Mouse (Mus musculus): ENCODE data around the gene Gm17660. TPM values are rescaled to one million over a fixed set of nuclear protein-coding genes. Genes with fewer than 3 reads are reported as not detected.

Gene Gm17660
- polyA plus RNA-seq, 1 experiment from 2014 or later, result not detected

DNA sequence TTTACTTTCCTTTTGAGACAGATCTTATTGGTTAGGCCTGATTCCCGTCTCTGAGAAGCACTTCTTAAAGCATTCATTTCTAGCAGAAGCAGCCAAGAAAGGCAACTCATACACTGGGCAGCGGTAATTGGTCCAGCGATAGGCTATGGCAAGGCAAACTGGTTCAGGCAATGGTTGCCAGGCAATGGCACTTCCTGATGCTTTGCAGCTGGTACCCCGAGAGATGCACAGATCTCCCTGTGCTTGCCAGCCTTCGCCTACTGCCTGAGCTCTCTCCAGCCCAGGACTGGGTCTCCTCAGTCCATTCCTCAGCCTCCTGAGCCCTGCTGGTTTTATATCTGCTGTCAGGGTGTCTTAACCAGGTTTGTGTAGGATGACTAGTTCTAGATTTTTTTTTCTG lies 17.0 kb downstream of the Gm17660 start:
- Histone ChIP-seq H3K27me3 (ENCODE audit: control insufficient read depth, insufficient read depth, low read length) (no peaks in the 10 kb centered on the region), H3K9ac (ENCODE audit: low read length) (no peak overlapping the region), H3K9me3 (ENCODE audit: control insufficient read depth, low read length) (no peaks in the 10 kb centered on the region), H3K4me1 (ENCODE audit: control insufficient read depth in 2 of 2, insufficient read depth in 2 of 2, low read length in 2 of 2) (no peaks in the 10 kb centered on the region), H3K36me3 (ENCODE audit: control insufficient read depth, insufficient read depth, low read length) (peaks cover 79% of the 10 kb centered on the region), H3K4me3 (ENCODE audit: control insufficient read depth in 1 of 2, insufficient read depth in 1 of 2, low read depth in 1 of 2, low read length in 2 of 2) (no peak overlapping the region), H3K27ac (replicated peaks in 1 of 2; ENCODE audit: control insufficient read depth in 1 of 2, insufficient read depth in 1 of 2, low read depth in 2 of 2, low read length in 2 of 2) (no peak overlapping the region), H3K4me2 (ENCODE audit: low read length) (no peak overlapping the region)
- 94% methylated on average over 5 of the region's 5 CpGs for WGBS
- ATAC-seq (ENCODE audit: insufficient number of reproducible peaks, insufficient read depth, low FRiP score, low read depth), result no peak

DNA sequence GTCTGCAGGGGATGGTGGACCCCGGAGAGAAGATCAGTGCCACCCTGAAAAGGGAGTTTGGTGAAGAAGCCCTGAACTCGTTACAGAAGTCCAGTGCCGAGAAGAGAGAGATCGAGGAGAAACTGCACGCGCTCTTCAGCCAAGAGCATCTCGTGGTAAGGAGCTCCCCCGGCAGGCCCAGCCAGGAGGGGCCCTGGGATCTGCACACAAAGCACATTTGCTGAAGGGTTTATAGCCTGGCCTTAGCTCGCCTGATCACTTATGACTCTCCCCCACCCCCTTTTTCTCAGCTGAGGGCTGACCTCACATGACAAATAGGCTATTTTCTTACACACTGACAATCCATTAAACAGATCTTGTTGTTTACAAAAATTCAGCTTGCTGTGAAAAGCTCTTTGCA lies 17.8 kb downstream of the Gm17660 start:
- WGBS, result 83% methylated on average over 9 of the region's 9 CpGs
- H3K36me3 ChIP-seq (ENCODE audit: control insufficient read depth, insufficient read depth, low read length), result peaks cover 80% of the 10 kb centered on the region

DNA sequence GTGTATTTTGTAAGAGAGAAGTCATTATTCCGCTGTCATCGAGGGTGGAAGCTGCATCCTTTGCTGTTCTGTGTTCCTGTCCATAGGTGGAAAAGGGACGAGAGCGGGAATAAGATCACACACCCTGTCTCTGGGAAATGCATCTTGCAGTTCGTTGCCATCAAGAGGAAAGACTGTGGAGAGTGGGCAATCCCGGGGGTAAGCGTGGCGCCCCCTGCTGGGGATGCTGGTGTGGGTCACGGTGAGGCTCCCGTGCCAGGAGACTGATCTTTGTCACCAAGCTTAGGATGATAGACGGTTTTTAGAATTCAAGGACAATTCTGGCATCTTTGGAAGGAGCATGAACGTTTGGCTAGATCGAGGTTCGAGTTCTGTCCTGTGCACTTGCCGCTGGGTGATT lies 19.4 kb downstream of the Gm17660 start:
- Histone ChIP-seq H3K36me3 (ENCODE audit: control insufficient read depth, insufficient read depth, low read length) (peaks cover 76% of the 10 kb centered on the region), H3K27me3 (ENCODE audit: control insufficient read depth, insufficient read depth, low read length) (no peaks in the 10 kb centered on the region)
- no peak for ATAC-seq (ENCODE audit: insufficient number of reproducible peaks, insufficient read depth, low FRiP score, low read depth)

More for the DNA sequence above, 17.8 kb downstream of the Gm17660 start:
- no peak overlapping the region for H3K9ac ChIP-seq (ENCODE audit: low read length)
- no peak overlapping the region for H3K4me2 ChIP-seq (ENCODE audit: low read length)
- H3K27me3 ChIP-seq (ENCODE audit: control insufficient read depth, insufficient read depth, low read length), result no peaks in the 10 kb centered on the region
- no peak overlapping the region for H3K4me3 ChIP-seq (ENCODE audit: control insufficient read depth in 1 of 2, insufficient read depth in 1 of 2, low read depth in 1 of 2, low read length in 2 of 2)
- no peaks in the 10 kb centered on the region for H3K4me1 ChIP-seq (ENCODE audit: control insufficient read depth in 2 of 2, insufficient read depth in 2 of 2, low read length in 2 of 2)
- no peaks in the 10 kb centered on the region for H3K9me3 ChIP-seq (ENCODE audit: control insufficient read depth, low read length)
- H3K27ac ChIP-seq (replicated peaks in 1 of 2; ENCODE audit: control insufficient read depth in 1 of 2, insufficient read depth in 1 of 2, low read depth in 2 of 2, low read length in 2 of 2), result no peak overlapping the region
- no peak for ATAC-seq (ENCODE audit: insufficient number of reproducible peaks, insufficient read depth, low FRiP score, low read depth)

DNA sequence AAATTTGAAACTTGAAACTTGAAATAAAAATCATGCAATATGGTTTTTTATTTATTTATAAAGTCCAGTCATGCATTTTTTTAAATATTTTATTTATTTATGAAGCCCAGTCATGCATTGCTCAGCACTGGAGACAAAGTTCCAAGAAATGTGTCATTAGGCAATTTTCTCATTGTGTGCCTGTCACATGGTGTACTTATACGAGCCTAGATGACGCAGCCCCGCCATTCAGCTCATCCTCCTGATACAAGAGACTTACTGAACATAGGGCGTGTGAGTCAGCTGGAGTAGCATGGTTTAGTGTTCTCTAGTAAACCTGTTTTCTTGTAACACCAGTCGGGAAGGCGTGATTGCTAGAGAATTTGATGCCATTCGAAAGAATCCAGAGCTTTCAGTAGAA lies 21.1 kb downstream of the Gm17660 start:
- Histone ChIP-seq H3K36me3 (ENCODE audit: control insufficient read depth, insufficient read depth, low read length) (peaks cover 76% of the 10 kb centered on the region), H3K9me3 (ENCODE audit: control insufficient read depth, low read length) (no peaks in the 10 kb centered on the region), H3K27ac (replicated peaks in 1 of 2; ENCODE audit: control insufficient read depth in 1 of 2, insufficient read depth in 1 of 2, low read depth in 2 of 2, low read length in 2 of 2) (no peak overlapping the region), H3K27me3 (ENCODE audit: control insufficient read depth, insufficient read depth, low read length) (no peaks in the 10 kb centered on the region), H3K4me2 (ENCODE audit: low read length) (no peak overlapping the region), H3K4me1 (ENCODE audit: control insufficient read depth in 2 of 2, insufficient read depth in 2 of 2, low read length in 2 of 2) (no peaks in the 10 kb centered on the region), H3K4me3 (ENCODE audit: control insufficient read depth in 1 of 2, insufficient read depth in 1 of 2, low read depth in 1 of 2, low read length in 2 of 2) (no peak overlapping the region), H3K9ac (ENCODE audit: low read length) (no peak overlapping the region)
- WGBS, result 92% methylated on average over 7 of the region's 7 CpGs
- no peak for ATAC-seq (ENCODE audit: insufficient number of reproducible peaks, insufficient read depth, low FRiP score, low read depth)

More for the DNA sequence above, 19.4 kb downstream of the Gm17660 start:
- Histone ChIP-seq H3K4me3 (ENCODE audit: control insufficient read depth in 1 of 2, insufficient read depth in 1 of 2, low read depth in 1 of 2, low read length in 2 of 2) (no peak overlapping the region), H3K27ac (replicated peaks in 1 of 2; ENCODE audit: control insufficient read depth in 1 of 2, insufficient read depth in 1 of 2, low read depth in 2 of 2, low read length in 2 of 2) (no peak overlapping the region), H3K9ac (ENCODE audit: low read length) (no peak overlapping the region), H3K4me2 (ENCODE audit: low read length) (no peak overlapping the region), H3K4me1 (ENCODE audit: control insufficient read depth in 2 of 2, insufficient read depth in 2 of 2, low read length in 2 of 2) (no peaks in the 10 kb centered on the region), H3K9me3 (ENCODE audit: control insufficient read depth, low read length) (no peaks in the 10 kb centered on the region)
- 64% methylated on average over 15 of the region's 15 CpGs for WGBS

DNA sequence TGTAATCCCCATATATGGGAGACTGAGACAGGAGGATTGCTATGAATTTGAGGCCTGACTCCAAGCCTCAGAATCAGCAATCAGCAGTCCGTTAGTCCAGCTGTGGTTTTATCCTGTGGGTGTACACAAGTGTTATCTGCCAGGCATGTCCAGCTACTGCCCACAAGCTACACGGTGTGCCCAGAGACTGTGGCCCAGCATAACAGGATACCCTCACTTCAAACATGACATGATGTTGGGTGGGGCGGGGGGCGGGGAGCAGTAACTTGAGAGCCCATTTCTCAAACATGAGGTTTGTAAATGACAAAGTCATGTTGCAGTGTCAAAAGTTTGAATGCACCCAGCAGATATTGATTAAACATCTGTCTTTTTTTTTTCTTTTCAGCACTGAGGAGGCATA lies 21.6 kb downstream of the Gm17660 start:
- Histone ChIP-seq H3K36me3 (ENCODE audit: control insufficient read depth, insufficient read depth, low read length) (peaks cover 76% of the 10 kb centered on the region), H3K9me3 (ENCODE audit: control insufficient read depth, low read length) (no peaks in the 10 kb centered on the region), H3K4me1 (ENCODE audit: control insufficient read depth in 2 of 2, insufficient read depth in 2 of 2, low read length in 2 of 2) (no peaks in the 10 kb centered on the region), H3K9ac (ENCODE audit: low read length) (no peak overlapping the region), H3K27me3 (ENCODE audit: control insufficient read depth, insufficient read depth, low read length) (no peaks in the 10 kb centered on the region), H3K4me2 (ENCODE audit: low read length) (no peak overlapping the region), H3K4me3 (ENCODE audit: control insufficient read depth in 1 of 2, insufficient read depth in 1 of 2, low read depth in 1 of 2, low read length in 2 of 2) (no peak overlapping the region), H3K27ac (replicated peaks in 1 of 2; ENCODE audit: control insufficient read depth in 1 of 2, insufficient read depth in 1 of 2, low read depth in 2 of 2, low read length in 2 of 2) (no peak overlapping the region)
- no peak for ATAC-seq (ENCODE audit: insufficient number of reproducible peaks, insufficient read depth, low FRiP score, low read depth)
- 88% methylated on average over 4 of the region's 4 CpGs for WGBS

DNA sequence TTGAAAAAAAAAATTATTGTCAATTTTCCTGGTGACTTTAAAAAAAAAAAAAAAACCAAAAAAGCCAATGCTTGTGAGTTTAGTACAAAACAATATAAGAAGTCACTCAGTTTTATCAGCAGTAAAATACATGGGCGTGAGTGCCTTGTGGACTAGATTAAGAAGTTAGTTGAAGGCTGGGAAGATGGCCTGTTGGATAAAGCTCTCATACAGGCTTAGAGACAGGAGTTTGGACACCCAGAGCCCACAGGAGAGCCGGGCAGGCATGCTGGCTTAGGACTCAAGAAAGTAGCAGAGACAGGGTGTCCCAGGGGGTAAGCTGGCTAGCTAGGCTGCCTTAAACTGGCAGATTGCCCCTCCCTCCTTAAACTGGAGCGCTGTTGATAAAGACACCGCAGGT lies 22.5 kb downstream of the Gm17660 start:
- WGBS, result 88% methylated on average over 4 of the region's 4 CpGs
- no peak overlapping the region for H3K9ac ChIP-seq (ENCODE audit: low read length)
- peaks cover 72% of the 10 kb centered on the region for H3K36me3 ChIP-seq (ENCODE audit: control insufficient read depth, insufficient read depth, low read length)
- no peak overlapping the region for H3K4me2 ChIP-seq (ENCODE audit: low read length)
- ATAC-seq (ENCODE audit: insufficient number of reproducible peaks, insufficient read depth, low FRiP score, low read depth), result no peak
- H3K27ac ChIP-seq (replicated peaks in 1 of 2; ENCODE audit: control insufficient read depth in 1 of 2, insufficient read depth in 1 of 2, low read depth in 2 of 2, low read length in 2 of 2), result no peak overlapping the region
- H3K4me3 ChIP-seq (ENCODE audit: control insufficient read depth in 1 of 2, insufficient read depth in 1 of 2, low read depth in 1 of 2, low read length in 2 of 2), result no peak overlapping the region
- H3K9me3 ChIP-seq (ENCODE audit: control insufficient read depth, low read length), result no peaks in the 10 kb centered on the region
- H3K27me3 ChIP-seq (ENCODE audit: control insufficient read depth, insufficient read depth, low read length), result no peaks in the 10 kb centered on the region
- no peaks in the 10 kb centered on the region for H3K4me1 ChIP-seq (ENCODE audit: control insufficient read depth in 2 of 2, insufficient read depth in 2 of 2, low read length in 2 of 2)

DNA sequence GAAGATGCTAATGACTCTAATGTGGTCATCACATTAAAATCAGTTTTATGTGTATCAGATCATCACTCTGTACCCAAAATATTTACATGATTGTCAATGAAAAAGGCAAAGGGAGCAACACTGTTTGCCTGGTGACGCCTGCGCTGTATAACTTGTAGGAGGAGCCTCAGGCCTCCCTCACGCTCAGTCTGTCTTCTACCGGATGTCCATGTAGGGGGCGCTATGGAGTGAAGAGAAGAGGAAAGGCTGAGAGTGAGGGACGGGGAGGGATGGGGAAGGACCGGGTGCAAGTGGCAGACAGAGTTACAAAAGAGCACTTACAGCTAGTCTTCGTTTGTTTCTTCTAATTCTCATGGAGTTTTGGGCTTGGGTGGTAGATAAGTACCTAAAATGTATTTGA lies 24.5 kb downstream of the Gm17660 start:
- Histone ChIP-seq H3K27me3 (ENCODE audit: control insufficient read depth, insufficient read depth, low read length) (no peaks in the 10 kb centered on the region), H3K4me1 (ENCODE audit: control insufficient read depth in 2 of 2, insufficient read depth in 2 of 2, low read length in 2 of 2) (peaks cover 0 to 4% of the 10 kb centered on the region in 2 experiments; a peak in 3 of 4 replicates), H3K36me3 (ENCODE audit: control insufficient read depth, insufficient read depth, low read length) (peaks cover 53% of the 10 kb centered on the region), H3K27ac (replicated peaks in 1 of 2; ENCODE audit: control insufficient read depth in 1 of 2, insufficient read depth in 1 of 2, low read depth in 2 of 2, low read length in 2 of 2) (no peak overlapping the region), H3K9ac (ENCODE audit: low read length) (no peak overlapping the region), H3K9me3 (ENCODE audit: control insufficient read depth, low read length) (no peaks in the 10 kb centered on the region), H3K4me3 (ENCODE audit: control insufficient read depth in 1 of 2, insufficient read depth in 1 of 2, low read depth in 1 of 2, low read length in 2 of 2) (no peak overlapping the region), H3K4me2 (ENCODE audit: low read length) (no peak overlapping the region)
- WGBS, result 61% methylated on average over 8 of the region's 8 CpGs
- ATAC-seq (ENCODE audit: insufficient number of reproducible peaks, insufficient read depth, low FRiP score, low read depth), result no peak

DNA sequence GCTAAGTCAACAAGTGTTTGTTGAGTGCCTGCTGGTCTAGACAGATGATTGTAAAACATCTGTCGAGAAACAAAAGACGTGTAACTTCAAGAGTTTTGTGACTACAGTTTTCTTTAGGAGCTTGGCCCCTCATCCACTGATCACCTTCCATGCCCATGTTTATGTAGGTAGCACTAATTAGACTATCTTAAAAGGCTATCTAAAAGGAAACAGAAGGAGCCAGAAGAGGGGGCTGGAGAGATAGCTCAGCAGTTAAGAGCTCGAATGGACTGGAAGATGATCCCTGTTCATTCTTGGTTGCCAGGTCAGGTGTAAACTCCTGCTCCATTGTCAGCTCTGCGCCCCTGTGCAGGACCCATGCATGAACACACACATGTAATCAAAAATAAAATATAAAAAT lies 29.3 kb downstream of the Gm17660 start:
- no peak for ATAC-seq (ENCODE audit: insufficient number of reproducible peaks, insufficient read depth, low FRiP score, low read depth)
- peaks cover 4 to 27% of the 10 kb centered on the region in 2 experiments for H3K4me1 ChIP-seq (ENCODE audit: control insufficient read depth in 2 of 2, insufficient read depth in 2 of 2, low read length in 2 of 2)
- WGBS, result 51% methylated on average over 4 of the region's 4 CpGs
- H3K9ac ChIP-seq (ENCODE audit: low read length), result peak overlapping the region; percentile 89
- 0 out of 4 replicates have a peak overlapping the region, but pooled peaks of 1 of the 2 experiments have one; percentile 72 for H3K27ac ChIP-seq (replicated peaks in 1 of 2; ENCODE audit: control insufficient read depth in 1 of 2, insufficient read depth in 1 of 2, low read depth in 2 of 2, low read length in 2 of 2)
- peak overlapping the region; percentile 82 for H3K4me2 ChIP-seq (ENCODE audit: low read length)
- peak overlapping the region in 1 of 2 experiments; percentile 76; a peak in 2 of 4 replicates for H3K4me3 ChIP-seq (ENCODE audit: control insufficient read depth in 1 of 2, insufficient read depth in 1 of 2, low read depth in 1 of 2, low read length in 2 of 2)
- peaks cover 28% of the 10 kb centered on the region for H3K36me3 ChIP-seq (ENCODE audit: control insufficient read depth, insufficient read depth, low read length)
- no peaks in the 10 kb centered on the region for H3K9me3 ChIP-seq (ENCODE audit: control insufficient read depth, low read length)
- no peaks in the 10 kb centered on the region for H3K27me3 ChIP-seq (ENCODE audit: control insufficient read depth, insufficient read depth, low read length)
